Mouse (Mus musculus): ENCODE measurements at regions not wholly inside any gene's neighbourhood (a gene's known extent, or its start where the extent isn't known, plus 50 kb on each side); places are given as distances from the start of the nearest gene placed in this dataset.

- Histone ChIP-seq H3K27ac (no peak overlapping the region), H3K4me3 (no peak overlapping the region)
- TF ChIP-seq CTCF (conservative IDR thresholded peaks at IDR 0.05), result no peak
- DNase-seq (ENCODE audit: low spot score in 2 of 2), result no peak
Measured at GRCm38 (mm10) chr15:70675549-70675948, 3158.8 kb upstream of the Gm6569 start.

GRCm38 (mm10) chr15:70704547-70704946 is 3129.8 kb upstream of the Gm6569 start:
- no peak for TF ChIP-seq CTCF (conservative IDR thresholded peaks at IDR 0.05)
- H3K4me3 ChIP-seq, result no peak overlapping the region
- no peak overlapping the region for H3K27ac ChIP-seq
- no peak for DNase-seq (ENCODE audit: low spot score in 2 of 2)

GRCm38 (mm10) chr15:70713736-70714135 is 3120.6 kb upstream of the Gm6569 start:
- no peak overlapping the region for H3K4me3 ChIP-seq
- no peak overlapping the region for H3K27ac ChIP-seq
- no peak for TF ChIP-seq CTCF (conservative IDR thresholded peaks at IDR 0.05)
- DNase-seq (ENCODE audit: low spot score in 2 of 2), result no peak

- H3K27ac ChIP-seq, result no peak overlapping the region
- no peak for TF ChIP-seq CTCF (conservative IDR thresholded peaks at IDR 0.05)
- no peak for DNase-seq (ENCODE audit: low spot score in 2 of 2)
- H3K4me3 ChIP-seq, result no peak overlapping the region
Measured at GRCm38 (mm10) chr15:70727361-70727885, 3106.9 kb upstream of the Gm6569 start.

- TF ChIP-seq CTCF (conservative IDR thresholded peaks at IDR 0.05), result no peak
Measured at GRCm38 (mm10) chr15:70727956-70728355, 3106.4 kb upstream of the Gm6569 start.

GRCm38 (mm10) chr15:70744239-70744638 is 3090.1 kb upstream of the Gm6569 start:
- TF ChIP-seq CTCF (conservative IDR thresholded peaks at IDR 0.05), result peak; percentile 55
- H3K4me3 ChIP-seq, result no peak overlapping the region
- no peak for DNase-seq (ENCODE audit: low spot score in 2 of 2)
- H3K27ac ChIP-seq, result no peak overlapping the region

More at GRCm38 (mm10) chr15:70727956-70728355, 3106.4 kb upstream of the Gm6569 start:
- no peak for DNase-seq (ENCODE audit: low spot score in 2 of 2)
- Histone ChIP-seq H3K4me3 (no peak overlapping the region), H3K27ac (no peak overlapping the region)

- Histone ChIP-seq H3K27ac (no peak overlapping the region), H3K4me3 (no peak overlapping the region)
- no peak for TF ChIP-seq CTCF (conservative IDR thresholded peaks at IDR 0.05)
- peak; percentile 27 to 34 for DNase-seq (ENCODE audit: low spot score in 2 of 2)
Measured at GRCm38 (mm10) chr15:70764045-70764444, 3070.3 kb upstream of the Gm6569 start.

GRCm38 (mm10) chr15:70764513-70764912 is 3069.8 kb upstream of the Gm6569 start:
- no peak for DNase-seq (ENCODE audit: low spot score in 2 of 2)
- Histone ChIP-seq H3K4me3 (no peak overlapping the region), H3K27ac (no peak overlapping the region)
- TF ChIP-seq CTCF (conservative IDR thresholded peaks at IDR 0.05), result no peak

- no peak for DNase-seq (ENCODE audit: low spot score in 2 of 2)
Measured at GRCm38 (mm10) chr15:70765471-70765870, 3068.9 kb upstream of the Gm6569 start.

More at GRCm38 (mm10) chr15:70765471-70765870, 3068.9 kb upstream of the Gm6569 start:
- no peak for TF ChIP-seq CTCF (conservative IDR thresholded peaks at IDR 0.05)
- no peak overlapping the region for H3K4me3 ChIP-seq
- no peak overlapping the region for H3K27ac ChIP-seq
